Mouse (Mus musculus) cortical plate, adult 2 months (tissue): ENCODE data around the gene Ifitm3. TPM values are rescaled to one million over a fixed set of nuclear protein-coding genes. Genes with fewer than 3 reads are reported as not detected.
A peak's percentile ranks its signal among the peaks of the same experiment; 100 is the strongest.
"Not testable (repeated sequence)": the region's sequence is repeated elsewhere in the genome, so short reads cannot be mapped to it uniquely, and the experiment has no call there.

Experiments used
- H3K27ac ChIP-seq: fragments of 200-500 bp; 2 replicates; pipeline ENCODE4 v1.5.1; 2012; ENCODE audit warnings: low read length, control low read depth, inconsistent platforms; ENCODE audit not compliant: insufficient read depth
- H3K4me1 ChIP-seq: fragments of 200-500 bp; 2 replicates; pipeline ENCODE4 v1.6.1; 2011; ENCODE audit warnings: low read length; ENCODE audit not compliant: control insufficient read depth, insufficient read depth
- H3K4me3 ChIP-seq: fragments of 200-500 bp; 2 replicates; pipeline ENCODE4 v1.5.1; 2011; ENCODE audit warnings: mild to moderate bottlenecking, low read length, control low read depth; ENCODE audit not compliant: insufficient read depth
- CTCF ChIP-seq: fragments of 200-500 bp; IDR thresholded peaks from 2 replicates; pipeline ENCODE4 v1.5.1; 2011; ENCODE audit warnings: mild to moderate bottlenecking, control low read depth, low read length; ENCODE audit not compliant: insufficient read depth; ENCODE audit errors: extremely low read depth
- POLR2A ChIP-seq: fragments of 200-500 bp; IDR thresholded peaks from 2 replicates; pipeline ENCODE4 v1.6.1; 2011; ENCODE audit warnings: mild to moderate bottlenecking, low read length, control low read depth; ENCODE audit not compliant: insufficient read depth; ENCODE audit errors: extremely low read depth
- polyA plus RNA-seq: library from polyadenylated mRNA; depleted of rRNA; stranded (reverse); fragments of >200 nt; gene quantifications from 2 replicates; pipeline ENCODE4 v1.2.3, GENCODE M21; 2012

Ifitm3 gene
- polyA plus RNA-seq, 1 experiment: 59.6 TPM

DNA sequence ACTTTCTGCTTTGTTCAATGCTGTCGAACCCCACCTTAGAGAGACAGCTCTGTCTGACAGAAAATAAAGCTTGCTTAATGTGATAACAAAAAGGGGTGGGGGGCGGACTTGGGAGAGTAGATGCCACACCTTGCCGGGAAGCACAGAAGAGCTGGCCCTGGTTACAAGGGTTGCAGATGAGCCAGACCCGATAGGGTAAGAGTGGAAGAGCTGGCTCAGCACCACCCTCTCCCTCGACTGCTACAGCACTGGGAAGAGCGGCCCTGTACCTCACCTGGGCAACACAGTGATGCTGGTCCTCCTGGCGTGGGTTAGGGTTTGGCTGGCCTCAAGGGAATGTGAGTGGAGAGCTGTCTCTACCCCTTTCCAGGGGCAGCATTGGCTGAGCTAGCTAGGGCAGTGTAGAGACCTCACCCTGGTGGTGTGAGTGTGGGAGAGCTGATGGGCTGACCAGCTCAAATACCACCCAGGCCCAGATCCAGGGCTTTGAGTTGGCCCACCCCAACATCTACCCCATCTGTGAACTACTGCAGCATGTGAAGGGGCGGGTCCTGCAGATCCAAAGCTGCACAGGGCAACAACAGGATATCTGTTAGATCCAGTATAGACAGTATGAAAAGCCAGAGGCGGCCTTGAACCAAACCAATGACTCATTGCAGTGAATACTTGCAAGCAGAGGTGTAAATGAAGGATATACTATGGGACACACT, 22.0 kb upstream of the Ifitm3 start:
- Histone ChIP-seq H3K27ac (no peak overlapping the region), H3K4me1 (no peaks in the 10 kb centered on the region), H3K4me3 (no peak overlapping the region)
- TF ChIP-seq CTCF (no peak), POLR2A (no peak)

DNA sequence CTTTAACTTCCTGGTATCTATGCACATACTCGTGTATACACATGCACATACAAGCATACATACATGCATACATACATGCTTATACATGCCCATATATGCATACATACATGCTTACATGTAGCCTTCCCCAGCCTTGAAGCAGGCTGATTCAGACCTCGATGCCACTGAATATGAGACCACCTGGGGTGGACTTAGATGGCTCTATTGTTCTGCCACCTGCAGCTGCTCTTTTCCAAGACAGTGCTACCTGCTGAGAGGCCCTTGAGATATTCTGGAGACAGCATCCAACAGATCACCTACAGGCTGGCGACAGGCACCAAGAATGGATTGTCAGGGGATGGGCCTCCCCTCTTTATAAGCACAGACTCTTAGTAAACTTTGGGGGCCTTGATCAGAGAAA, 19.8 kb upstream of the Ifitm3 start:
- Histone ChIP-seq H3K4me1 (no peaks in the 10 kb centered on the region; the same call in 1 of the 2 replicates), H3K4me3 (no peak overlapping the region), H3K27ac (no peak overlapping the region)
- TF ChIP-seq CTCF (no peak), POLR2A (no peak)

DNA sequence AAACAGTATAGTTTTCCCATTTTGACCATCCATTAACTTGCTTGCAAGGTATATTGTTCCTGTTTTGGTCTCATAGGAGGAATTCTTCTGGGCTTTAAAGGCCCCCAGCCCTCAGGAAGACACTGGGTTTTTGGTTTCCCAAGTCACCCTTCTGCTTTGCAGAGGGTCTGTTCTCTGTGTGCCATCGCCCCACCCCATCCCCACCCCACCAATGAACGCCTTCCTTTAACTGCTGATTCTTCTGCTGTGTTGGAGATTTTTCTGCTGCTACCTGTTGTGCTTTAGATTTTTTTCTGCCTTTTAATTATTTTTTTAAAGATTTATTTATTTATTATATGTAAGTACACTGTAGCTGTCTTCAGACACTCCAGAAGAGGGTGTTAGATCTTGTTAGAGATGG, 18.3 kb upstream of the Ifitm3 start, which contains the start of gene Gm17387:
Gene Gm17387, plus strand, starts transcription at position 301 of the 400 bp plus-strand sequence.
- H3K4me1 ChIP-seq: no peaks in the 10 kb centered on the region; the same call in 1 of the 2 replicates
- no peak for TF ChIP-seq CTCF
- TF ChIP-seq POLR2A: no peak
- no peak within 1 kb of the TSS for H3K4me3 ChIP-seq
- no peak within 1 kb of the TSS for H3K27ac ChIP-seq

DNA sequence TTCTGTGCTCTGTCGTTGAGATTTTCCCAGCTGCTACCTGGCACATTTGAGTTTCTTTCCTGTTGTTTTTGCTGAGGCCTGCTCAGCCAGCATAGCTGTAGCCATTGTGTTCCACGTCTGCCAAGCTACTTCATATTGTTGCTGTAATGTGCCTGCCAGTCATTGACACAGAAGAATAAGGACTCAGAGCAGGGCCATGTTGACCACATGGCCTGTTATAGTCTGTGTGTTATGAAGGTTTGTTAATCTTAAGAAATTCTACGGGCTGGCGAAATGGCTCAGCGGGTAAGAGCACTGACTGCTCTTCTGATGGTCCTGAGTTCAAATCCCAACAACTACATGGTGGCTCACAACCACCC, 16.1 kb upstream of the Ifitm3 start:
- H3K4me3 ChIP-seq: no peak overlapping the region
- no peak overlapping the region for H3K27ac ChIP-seq
- TF ChIP-seq CTCF (no peak), POLR2A (no peak)
- no peaks in the 10 kb centered on the region; the same call in 1 of the 2 replicates for H3K4me1 ChIP-seq

DNA sequence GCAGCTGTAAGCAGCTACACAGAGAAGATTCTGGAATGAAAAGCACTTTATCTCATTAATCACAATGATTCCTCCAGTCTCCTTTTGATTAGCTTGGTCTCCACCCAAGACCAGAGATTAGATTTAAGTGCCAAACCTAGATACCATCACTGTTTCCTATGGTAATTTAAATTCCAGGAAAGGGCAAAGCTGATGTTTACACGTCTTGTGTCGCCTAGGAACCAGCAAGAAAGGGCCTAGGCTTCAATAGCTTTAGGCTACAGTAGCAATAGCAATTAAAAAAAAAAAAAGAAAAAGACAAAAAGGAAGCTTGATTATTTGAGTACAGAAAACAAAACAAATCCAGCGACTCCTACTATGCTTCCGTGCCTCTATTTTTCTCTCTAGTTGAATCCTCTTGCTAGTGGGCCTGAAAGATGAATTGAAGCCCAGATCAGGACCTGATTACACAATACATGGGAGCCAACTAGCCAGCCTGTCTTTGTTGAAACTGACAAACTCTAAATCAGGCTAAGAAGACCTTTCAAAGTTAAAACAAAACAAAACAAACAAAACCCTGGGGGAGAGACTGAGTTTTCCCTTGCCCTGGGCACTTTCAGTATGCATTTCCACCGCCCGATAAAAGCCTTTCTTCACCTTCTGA, 15.6 kb upstream of the Ifitm3 start:
- peak overlapping the region; percentile 57; the same call in 1 of the 2 replicates for H3K27ac ChIP-seq
- H3K4me1 ChIP-seq: no peaks in the 10 kb centered on the region; the same call in 1 of the 2 replicates
- TF ChIP-seq POLR2A (no peak), CTCF (no peak)
- no peak overlapping the region for H3K4me3 ChIP-seq

DNA sequence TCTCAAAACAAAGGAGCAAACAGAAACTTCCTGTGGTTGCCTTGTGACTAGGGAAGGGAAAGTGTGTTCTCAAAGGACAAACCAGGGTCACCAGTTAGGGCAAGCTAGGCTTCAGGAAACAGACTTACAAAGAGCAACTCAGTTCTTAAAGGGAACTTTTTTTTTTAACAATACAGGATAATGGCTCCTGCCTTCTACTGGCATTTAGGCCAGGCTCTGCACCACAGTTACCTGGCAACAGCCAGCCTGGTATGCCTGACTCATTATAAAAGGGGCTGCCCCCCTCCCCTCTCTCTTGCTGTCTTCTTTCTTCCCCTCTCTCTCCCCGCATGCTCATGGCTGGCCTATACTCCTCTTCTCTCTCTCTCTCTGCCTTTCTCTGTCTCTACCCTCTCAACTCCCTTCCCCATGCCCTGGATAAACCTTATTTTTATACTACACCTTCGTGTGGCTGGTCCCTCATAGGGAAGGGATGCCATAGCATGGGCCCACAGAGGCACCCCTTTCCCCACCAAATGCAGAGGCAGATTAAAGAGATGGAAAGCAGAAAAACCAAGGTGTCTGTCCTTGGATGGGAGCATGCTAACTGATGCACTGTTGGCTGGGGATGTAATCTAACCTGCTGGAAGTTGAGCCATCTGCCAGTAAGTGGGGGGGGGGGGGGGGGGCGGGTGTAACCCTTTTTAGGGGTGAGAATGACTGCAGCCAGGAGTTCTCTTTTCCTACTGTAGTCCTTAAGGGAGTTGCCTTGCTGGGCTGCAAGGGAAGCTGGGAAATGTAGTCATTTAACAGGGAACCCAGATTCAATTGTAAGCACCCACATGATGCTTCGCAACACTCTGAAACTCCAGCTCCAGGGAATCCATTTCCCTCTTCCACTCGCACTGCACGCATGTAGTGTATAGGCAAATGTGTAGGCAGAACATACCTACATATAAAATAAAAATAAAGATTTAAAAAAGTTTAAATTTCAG, 14.6 kb upstream of the Ifitm3 start:
- Histone ChIP-seq H3K4me3 (no peak overlapping the region), H3K4me1 (no peaks in the 10 kb centered on the region; the same call in 1 of the 2 replicates), H3K27ac (no peak overlapping the region)
- TF ChIP-seq POLR2A (no peak), CTCF (no peak)

DNA sequence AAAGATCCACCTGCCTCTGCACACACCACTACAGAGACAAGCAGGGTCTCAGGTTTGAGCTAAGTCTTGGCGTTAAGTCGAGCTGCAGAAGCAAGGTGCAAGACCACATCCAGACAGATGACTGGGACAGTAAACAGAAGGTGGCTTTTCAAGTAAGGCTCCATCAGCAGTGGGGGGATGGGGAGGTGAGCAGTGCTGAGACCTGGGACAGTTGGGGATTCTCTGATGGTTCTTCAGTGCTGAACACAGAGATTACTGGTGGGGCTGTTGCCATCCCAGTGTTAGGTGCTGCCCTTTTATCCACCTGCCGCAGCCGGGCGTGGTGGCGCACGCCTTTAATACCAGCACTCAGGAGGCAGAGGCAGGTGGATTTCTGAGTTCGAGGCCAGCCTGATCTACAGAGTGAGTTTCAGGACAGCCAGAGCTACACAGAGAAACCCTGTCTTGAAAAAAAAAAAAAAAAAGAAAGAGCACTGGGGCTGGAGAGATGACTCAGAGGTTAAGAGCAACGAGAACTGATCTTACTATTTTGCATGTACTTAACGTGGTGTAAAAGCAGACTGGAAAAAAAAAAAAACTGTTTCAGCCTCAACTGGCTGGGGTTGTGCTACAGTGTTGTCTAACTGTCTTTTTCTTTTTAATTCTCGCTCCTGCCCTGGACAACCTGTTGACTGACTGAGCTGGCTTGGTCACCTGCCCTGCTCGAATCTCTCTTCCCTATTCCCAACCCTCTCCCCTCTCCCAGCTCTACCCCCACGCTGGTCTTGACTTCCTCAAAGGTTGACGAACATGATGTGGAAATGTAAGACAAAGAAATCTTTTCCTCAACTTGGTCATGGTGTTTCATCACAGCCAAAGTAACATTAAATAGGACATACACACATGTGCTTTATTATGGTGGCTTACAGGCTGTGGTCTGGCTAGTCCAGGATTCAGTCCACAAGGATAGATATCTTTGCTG, 11.2 kb upstream of the Ifitm3 start:
- Histone ChIP-seq H3K27ac (no peak overlapping the region), H3K4me3 (no peak overlapping the region), H3K4me1 (no peaks in the 10 kb centered on the region; the same call in 1 of the 2 replicates)
- TF ChIP-seq POLR2A (no peak), CTCF (no peak)

DNA sequence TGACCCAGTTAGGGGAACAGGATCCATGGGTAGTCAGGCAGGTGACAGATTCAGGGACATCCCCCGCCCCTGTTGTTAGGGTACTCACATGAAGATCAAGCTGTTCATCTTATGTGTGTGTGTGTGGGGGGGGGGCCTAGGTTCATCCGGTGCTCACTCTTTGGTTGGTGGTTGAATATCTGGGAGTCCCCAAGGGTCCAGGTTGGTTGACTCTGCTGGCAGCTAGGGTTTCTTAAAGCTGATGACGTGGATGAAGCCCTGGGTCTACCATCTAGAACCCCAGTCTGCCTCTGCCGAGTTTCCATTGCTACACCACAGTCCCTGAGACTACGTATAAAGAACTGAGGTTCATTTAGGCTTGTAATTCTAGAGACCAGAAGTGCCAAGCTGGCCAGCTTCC, 8.5 kb upstream of the Ifitm3 start:
- Histone ChIP-seq H3K4me1 (no peaks in the 10 kb centered on the region), H3K27ac (no peak overlapping the region), H3K4me3 (no peak overlapping the region)
- TF ChIP-seq POLR2A: no peak
- no peak for TF ChIP-seq CTCF

DNA sequence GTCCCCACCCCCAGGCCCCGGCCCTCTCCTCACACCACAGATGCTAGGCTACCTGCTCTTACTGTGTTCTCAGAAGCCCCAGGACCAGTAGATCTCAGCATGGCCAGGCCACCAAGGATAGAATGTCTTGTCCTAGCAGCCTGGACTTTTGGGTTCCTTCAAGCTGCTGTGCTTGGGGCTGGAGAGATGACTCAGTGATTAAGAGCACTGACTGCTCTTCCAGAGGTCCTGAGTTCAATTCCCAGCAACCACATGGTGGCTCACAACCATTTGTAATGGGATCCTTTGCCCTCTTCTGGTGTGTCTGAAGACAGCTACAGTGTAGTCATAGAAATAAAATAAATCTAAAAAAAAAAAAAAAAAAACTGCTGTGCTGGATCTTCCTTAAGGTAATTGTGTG, 7.3 kb upstream of the Ifitm3 start, which contains the start of gene Ifitm6:
Gene Ifitm6, minus strand, starts transcription at position 101 of the 400 bp plus-strand sequence.
- H3K27ac ChIP-seq, H3K4me3 ChIP-seq, H3K4me1 ChIP-seq: not testable (repeated sequence)
